Mouse (Mus musculus) brown adipose tissue, adult 24 weeks (tissue): ENCODE results near the gene Dld. TPM values are rescaled to one million over a fixed set of nuclear protein-coding genes. Genes with fewer than 3 reads are reported as not detected.

Source experiments
- H3K27ac ChIP-seq: fragments of 200-500 bp; replicated peaks from 2 replicates; pipeline ENCODE4 v1.5.1; 2012; ENCODE audit warnings: low read depth, mild to moderate bottlenecking, low read length
- H3K4me1 ChIP-seq: fragments of 200-500 bp; 2 replicates; pipeline ENCODE4 v1.6.1; 2012; ENCODE audit warnings: low read length, mixed read lengths; ENCODE audit not compliant: control insufficient read depth, insufficient read depth, insufficient read length
- H3K4me3 ChIP-seq: fragments of 200-500 bp; 2 replicates; pipeline ENCODE4 v1.5.1; 2012; ENCODE audit warnings: low read depth, mild to moderate bottlenecking, low read length, moderate library complexity; ENCODE audit not compliant: insufficient read depth
- polyA plus RNA-seq: library from polyadenylated mRNA; stranded (reverse); fragments of >200 nt; gene quantifications from 2 replicates; pipeline ENCODE4 v1.2.4, GENCODE M21; 2012; ENCODE audit not compliant: missing spikeins, insufficient read depth, insufficient read length

Gene Dld
- polyA plus RNA-seq, 1 experiment, result 1,239 TPM

DNA sequence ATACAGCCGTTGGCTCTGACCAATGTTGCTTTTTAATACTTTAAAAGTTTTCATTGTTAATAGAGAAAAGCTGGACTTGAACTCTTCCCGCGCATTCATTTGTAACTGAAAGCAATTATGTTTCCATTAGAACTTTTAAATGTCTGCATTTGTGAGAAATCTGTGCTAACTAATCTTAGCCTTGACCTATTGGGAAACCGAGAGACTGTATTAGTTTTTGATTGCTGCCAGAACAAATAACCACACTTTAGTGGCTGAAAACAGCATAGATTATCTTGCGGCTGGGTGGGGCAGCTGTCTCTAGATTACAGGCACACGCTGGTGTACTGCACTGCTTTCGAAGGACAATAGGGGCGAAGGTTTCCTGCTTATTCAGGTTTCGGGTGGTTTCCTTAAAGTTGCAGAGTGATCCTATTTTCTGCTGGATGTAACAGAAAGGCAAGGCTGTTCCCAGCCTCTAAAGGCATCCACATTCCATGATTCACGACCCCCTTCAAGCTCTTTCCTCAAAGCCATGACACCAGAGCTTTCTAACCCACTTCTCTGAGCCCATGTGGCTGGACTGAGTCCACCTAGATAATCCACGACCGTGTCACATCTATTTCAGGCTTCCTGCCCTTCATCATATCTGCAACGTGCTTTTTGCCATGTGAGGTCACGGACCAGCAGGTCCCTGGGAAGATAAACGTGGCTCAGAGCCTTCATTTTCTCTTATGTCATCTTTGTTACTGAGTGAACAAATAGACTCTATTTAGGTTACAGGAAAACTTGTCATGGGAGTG is 57.7 kb downstream of the Dld start:
- Histone ChIP-seq H3K4me3 (no peak overlapping the region), H3K4me1 (peaks cover 4% of the 10 kb centered on the region; the same call in 1 of the 2 replicates), H3K27ac (no peak overlapping the region)

DNA sequence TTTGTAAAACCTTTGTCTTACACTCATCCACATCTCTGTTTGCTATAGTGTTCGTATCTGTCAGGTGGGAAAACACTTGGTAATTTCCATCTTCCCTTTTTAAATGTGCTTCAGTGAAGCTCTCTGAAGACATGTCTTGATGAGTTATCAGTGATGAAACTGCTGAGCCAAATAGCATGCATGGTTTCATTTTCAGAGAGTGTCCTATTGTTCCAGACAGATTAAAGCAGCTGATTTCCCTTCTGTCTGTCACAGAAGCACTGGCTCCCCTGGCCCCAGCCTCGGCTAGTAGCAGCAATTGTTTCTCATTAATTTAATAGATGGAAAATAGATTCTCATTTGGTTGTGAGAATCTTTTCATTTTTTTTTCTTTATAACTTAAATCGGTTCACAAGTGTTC is 60.3 kb downstream of the Dld start:
- H3K4me3 ChIP-seq, result no peak overlapping the region
- H3K27ac ChIP-seq, result no peak overlapping the region
- peaks cover 4% of the 10 kb centered on the region; the same call in 1 of the 2 replicates for H3K4me1 ChIP-seq

DNA sequence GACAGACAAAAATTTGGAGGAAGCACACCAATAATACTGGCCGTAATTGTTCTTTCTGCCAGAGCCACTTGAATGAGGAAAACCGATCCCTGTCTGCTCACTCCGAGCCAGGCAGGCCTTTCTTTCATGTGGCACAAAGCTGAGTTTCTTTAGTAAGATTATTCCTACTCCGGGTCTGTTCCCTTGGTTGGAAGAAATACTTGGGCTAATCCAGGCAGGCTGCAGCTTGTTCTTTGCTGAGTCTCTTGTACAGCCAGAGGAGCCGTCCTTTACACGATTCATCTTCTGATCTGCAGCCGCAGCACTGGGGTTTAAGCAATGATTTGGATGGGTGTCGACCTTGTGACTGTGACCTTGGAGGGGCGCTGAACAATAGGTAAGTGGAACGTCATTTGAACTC is 62.2 kb downstream of the Dld start:
- Histone ChIP-seq H3K4me1 (0 out of 2 replicates have a peak, but pooled peaks cover 2% of the 10 kb centered on the region), H3K4me3 (no peak overlapping the region), H3K27ac (no peak overlapping the region)

GRCm38 (mm10) chr12:31283617-31284136 is 67.6 kb downstream of the Dld start:
- H3K27ac ChIP-seq, result no peak overlapping the region
- H3K4me3 ChIP-seq, result no peak overlapping the region
- H3K4me1 ChIP-seq, result peaks cover 3% of the 10 kb centered on the region; the same call in 1 of the 2 replicates

DNA sequence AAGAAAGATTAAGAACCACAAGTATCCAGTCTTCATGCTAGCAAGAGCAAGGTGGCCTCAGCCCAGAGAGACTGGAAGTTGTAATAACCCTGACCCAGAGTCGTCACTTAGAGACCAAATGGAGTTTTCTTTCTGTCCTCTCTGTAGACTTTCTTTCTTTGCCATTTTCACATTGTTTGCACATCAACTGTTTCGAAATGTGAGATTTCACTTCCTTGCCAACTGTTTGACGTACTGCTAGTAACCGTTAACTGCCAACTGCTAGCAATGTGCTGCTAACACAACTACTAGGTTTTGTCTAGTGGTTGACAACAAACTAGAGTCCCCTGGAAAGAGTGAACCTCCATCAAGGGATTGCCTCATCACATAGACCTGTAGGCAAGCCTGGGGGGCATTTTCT is 68.1 kb downstream of the Dld start:
- peak overlapping the region; percentile 29; the same call in 1 of the 2 replicates for H3K27ac ChIP-seq
- H3K4me3 ChIP-seq, result no peak overlapping the region

GRCm38 (mm10) chr12:31282241-31282640 is 69.0 kb downstream of the Dld start:
- Histone ChIP-seq H3K4me3 (no peak overlapping the region), H3K4me1 (peaks cover 3% of the 10 kb centered on the region; the same call in 1 of the 2 replicates), H3K27ac (peak overlapping the region; percentile 58; the same call in 1 of the 2 replicates)

More for the DNA sequence above, 68.1 kb downstream of the Dld start:
- H3K4me1 ChIP-seq, result peaks cover 3% of the 10 kb centered on the region; the same call in 1 of the 2 replicates

Other genes starting within 250 kb of the Dld start
- gene Gm6993, start 110.7 kb downstream of the Dld start, polyA plus RNA-seq, result not detected in 2 replicates
- 28.5 and 41.1 TPM in 2 replicates for gene Lamb1, start 86.2 kb downstream of the Dld start, polyA plus RNA-seq
- not detected in 2 replicates for gene Slc26a3, start 39.4 kb upstream of the Dld start, polyA plus RNA-seq
- 5.6 and 7.8 TPM in 2 replicates for gene Cbll1, start 148.2 kb upstream of the Dld start, polyA plus RNA-seq
- not detected in 2 replicates for gene Slc26a4, start 208.5 kb upstream of the Dld start, polyA plus RNA-seq